Comparison of ENCODE assay signal across 17 mouse cellular contexts in the genomic region with DNA sequence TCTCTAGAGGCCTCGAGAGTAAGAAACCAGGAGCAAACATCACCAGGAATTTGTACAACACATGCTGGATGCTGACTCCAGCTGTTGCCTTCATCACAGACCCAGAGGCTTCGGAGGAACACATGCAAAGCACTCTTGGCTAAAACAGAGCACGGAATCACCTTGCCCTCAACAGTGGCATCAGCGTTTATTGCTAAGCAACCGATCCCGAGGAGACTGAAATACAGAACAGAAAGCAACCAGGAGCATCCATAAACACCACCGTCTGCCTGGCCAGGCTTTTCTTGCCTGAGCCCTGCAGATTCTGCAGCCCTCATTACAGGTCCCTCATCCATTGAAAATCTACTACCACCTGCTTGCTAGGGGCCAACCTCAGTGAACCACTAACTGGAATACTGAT.
DNase-seq lines count a peak whose midpoint lies in the region; ATAC-seq and TF ChIP-seq lines count a peak whose summit lies in the region.
"Had no signal": no experiment of that assay in that cellular context is flagged by ENCODE, and none has a peak within 500 bp of the region (broad histone marks: within the 10 kb centered on the region; RNA-seq: fewer than 3 reads in every experiment).

No protein-coding gene starts in this region.

- no peak for TF ChIP-seq POLR2A in heart, adult 2 months (IDR thresholded peaks at IDR 0.05; ENCODE audit: insufficient read depth, low read depth, low read length)

- no peaks in the 10 kb centered on the region for H3K9me3 ChIP-seq in heart, embryonic 14.5 days (ENCODE audit: control insufficient read depth, low read length)
- no peaks in the 10 kb centered on the region for H3K9me3 ChIP-seq in limb, embryonic 12.5 days
- no peaks in the 10 kb centered on the region for H3K9me3 ChIP-seq in limb, embryonic 10.5 days (replicated peaks)
- no peaks in the 10 kb centered on the region for H3K9me3 ChIP-seq in hindbrain, postnatal 0 days (ENCODE audit: low read length)
- no peaks in the 10 kb centered on the region for H3K9me3 ChIP-seq in midbrain, embryonic 16.5 days (replicated peaks; ENCODE audit: control insufficient read depth, low read length, poor library complexity, severe bottlenecking)
- H3K9me3 ChIP-seq: embryonic facial prominence, embryonic 15.5 days; forebrain, embryonic 10.5 days; kidney, embryonic 15.5 days; liver, embryonic 15.5 days had no signal

- peak overlapping the region; percentile 53 to 77 for H3K27ac ChIP-seq in heart, embryonic 14.5 days (replicated peaks in 1 of 2; ENCODE audit: control insufficient read depth in 1 of 2, insufficient read depth in 1 of 2, low read depth in 2 of 2, low read length in 2 of 2)
- no peak overlapping the region for H3K27ac ChIP-seq in heart, adult 2 months
- peak overlapping the region; percentile 2; the same call in 1 of the 2 replicates for H3K27ac ChIP-seq in limb, embryonic 12.5 days
- no peak overlapping the region; the same call in 1 of the 2 replicates for H3K27ac ChIP-seq in limb, embryonic 10.5 days
- no peak overlapping the region for H3K27ac ChIP-seq in hindbrain, postnatal 0 days
- peak overlapping the region; percentile 36 for H3K27ac ChIP-seq in midbrain, embryonic 16.5 days (ENCODE audit: low read length)
- H3K27ac ChIP-seq: embryonic facial prominence, embryonic 15.5 days; forebrain, embryonic 10.5 days; kidney, embryonic 15.5 days; liver, embryonic 15.5 days had no signal

- intact Hi-C loops in heart, adult 2 months (cut with DNase I): no loop called here

- TF ChIP-seq EP300 in heart, adult 2 months (IDR thresholded peaks at IDR 0.05; ENCODE audit: insufficient read depth, low read depth, low read length): no peak

- H3K4me2 ChIP-seq in heart, embryonic 14.5 days (ENCODE audit: low read length): peak overlapping the region; percentile 11; the same call in 1 of the 2 replicates
- no peak overlapping the region for H3K4me2 ChIP-seq in limb, embryonic 12.5 days
- H3K4me2 ChIP-seq in hindbrain, postnatal 0 days (ENCODE audit: low read depth, low read length): no peak overlapping the region
- H3K4me2 ChIP-seq in midbrain, embryonic 16.5 days (ENCODE audit: low read length): no peak overlapping the region
- H3K4me2 ChIP-seq: embryonic facial prominence, embryonic 15.5 days; kidney, embryonic 15.5 days; liver, embryonic 15.5 days had no signal

- H3K27me3 ChIP-seq in heart, embryonic 14.5 days (ENCODE audit: control insufficient read depth, insufficient read depth, low read length): no peaks in the 10 kb centered on the region
- no peaks in the 10 kb centered on the region for H3K27me3 ChIP-seq in heart, adult 2 months (ENCODE audit: control insufficient read depth, insufficient read depth, low read length)
- H3K27me3 ChIP-seq in limb, embryonic 12.5 days: no peaks in the 10 kb centered on the region
- H3K27me3 ChIP-seq in limb, embryonic 10.5 days (ENCODE audit: low read depth, poor library complexity, severe bottlenecking): no peaks in the 10 kb centered on the region
- H3K27me3 ChIP-seq in hindbrain, postnatal 0 days (ENCODE audit: insufficient read depth, low read length): no peaks in the 10 kb centered on the region
- H3K27me3 ChIP-seq in midbrain, embryonic 16.5 days (ENCODE audit: control insufficient read depth, insufficient read depth, low read depth, low read length): no peaks in the 10 kb centered on the region
- H3K27me3 ChIP-seq: embryonic facial prominence, embryonic 15.5 days; liver, embryonic 15.5 days had no signal

- H3K4me1 ChIP-seq in heart, embryonic 14.5 days (ENCODE audit: control insufficient read depth in 2 of 2, insufficient read depth in 2 of 2, low read length in 2 of 2): peaks cover 26 to 69% of the 10 kb centered on the region in 2 experiments
- no peaks in the 10 kb centered on the region for H3K4me1 ChIP-seq in heart, adult 2 months (ENCODE audit: control insufficient read depth, insufficient read depth, low read length)
- H3K4me1 ChIP-seq in limb, embryonic 12.5 days (replicated peaks): peaks cover 55% of the 10 kb centered on the region
- peaks cover 49% of the 10 kb centered on the region for H3K4me1 ChIP-seq in limb, embryonic 10.5 days
- H3K4me1 ChIP-seq in hindbrain, postnatal 0 days (ENCODE audit: insufficient read depth, low read length): peaks cover 8% of the 10 kb centered on the region; the same call in 1 of the 2 replicates
- H3K4me1 ChIP-seq in midbrain, embryonic 16.5 days (ENCODE audit: control insufficient read depth, insufficient read depth, low read length): peaks cover 13% of the 10 kb centered on the region

- H3K79me2 ChIP-seq in heart, adult 2 months (replicated peaks; ENCODE audit: control insufficient read depth, insufficient read depth, low read length): no peaks in the 10 kb centered on the region

- WGBS in heart, embryonic 14.5 days: 44% methylated on average over 7 of the region's 7 CpGs
- WGBS in heart, adult 2 months: 60% methylated on average over 7 of the region's 7 CpGs
- WGBS in limb, embryonic 12.5 days: 16% methylated on average over 7 of the region's 7 CpGs
- WGBS in limb, embryonic 10.5 days: 35% methylated on average over 7 of the region's 7 CpGs
- WGBS in hindbrain, postnatal 0 days: 41% methylated on average over 7 of the region's 7 CpGs
- 39% methylated on average over 7 of the region's 7 CpGs for WGBS in midbrain, embryonic 16.5 days

- ATAC-seq in heart, embryonic 14.5 days (ENCODE audit: insufficient number of reproducible peaks, insufficient read depth, low FRiP score, low read depth): no peak
- peak; percentile 35; the same call in 1 of the 2 replicates for ATAC-seq in limb, embryonic 12.5 days (ENCODE audit: insufficient number of reproducible peaks, insufficient read depth, low FRiP score, low TSS enrichment, low read depth)
- peak; percentile 53 for ATAC-seq in hindbrain, postnatal 0 days
- 0 out of 2 replicates have a peak, but pooled peaks have one; percentile 32 for ATAC-seq in midbrain, embryonic 16.5 days
- ATAC-seq: CD4-positive, CD25-positive, alpha-beta regulatory T cell, adult 4 months; lung, postnatal 0 days had no signal

- H3K36me3 ChIP-seq in heart, embryonic 14.5 days (ENCODE audit: control insufficient read depth, insufficient read depth, low read length): no peaks in the 10 kb centered on the region
- no peaks in the 10 kb centered on the region; the same call in none of the 2 replicates for H3K36me3 ChIP-seq in heart, adult 2 months (ENCODE audit: control insufficient read depth, insufficient read depth, low read length)
- H3K36me3 ChIP-seq in limb, embryonic 12.5 days: no peaks in the 10 kb centered on the region
- no peaks in the 10 kb centered on the region for H3K36me3 ChIP-seq in limb, embryonic 10.5 days
- no peaks in the 10 kb centered on the region for H3K36me3 ChIP-seq in hindbrain, postnatal 0 days (ENCODE audit: insufficient read depth, low read length)
- H3K36me3 ChIP-seq in midbrain, embryonic 16.5 days (ENCODE audit: control insufficient read depth, insufficient read depth, low read length): no peaks in the 10 kb centered on the region
- H3K36me3 ChIP-seq: embryonic facial prominence, embryonic 15.5 days; forebrain, embryonic 10.5 days; G1E; kidney, embryonic 15.5 days; liver, embryonic 15.5 days had no signal

- no peak overlapping the region for H3K4me3 ChIP-seq in heart, embryonic 14.5 days (ENCODE audit: control insufficient read depth in 1 of 2, insufficient read depth in 1 of 2, low read depth in 1 of 2, low read length in 2 of 2)
- no peak overlapping the region for H3K4me3 ChIP-seq in heart, adult 2 months
- no peak overlapping the region for H3K4me3 ChIP-seq in limb, embryonic 12.5 days (replicated peaks)
- no peak overlapping the region for H3K4me3 ChIP-seq in limb, embryonic 10.5 days
- no peak overlapping the region for H3K4me3 ChIP-seq in hindbrain, postnatal 0 days (ENCODE audit: low read length)
- H3K4me3 ChIP-seq in midbrain, embryonic 16.5 days (ENCODE audit: low read depth, low read length): no peak overlapping the region
- H3K4me3 ChIP-seq: embryonic facial prominence, embryonic 15.5 days; forebrain, embryonic 10.5 days; kidney, embryonic 15.5 days; liver, embryonic 15.5 days had no signal

- no peak for DNase-seq in heart, adult 2 months
- DNase-seq in limb, embryonic 10.5 days (ENCODE audit: low spot score): no peak
- peak; percentile 36 for DNase-seq in hindbrain, postnatal 0 days (ENCODE audit: low spot score)
- DNase-seq in gastrocnemius, postnatal 4 days (ENCODE audit: low spot score in 2 of 2): no peak
- DNase-seq: cerebellum, adult 9-11 months; gastrocnemius, postnatal 25 days; thymus, postnatal 4 days had no signal

- no peak for TF ChIP-seq CTCF in heart, adult 2 months (IDR thresholded peaks at IDR 0.05)
- TF ChIP-seq CTCF in hindbrain, postnatal 0 days (IDR thresholded peaks at IDR 0.05; ENCODE audit: low read depth): no peak

- H3K9ac ChIP-seq in heart, embryonic 14.5 days (ENCODE audit: low read length): peak overlapping the region; percentile 27; the same call in 1 of the 2 replicates
- no peak overlapping the region for H3K9ac ChIP-seq in heart, adult 2 months (ENCODE audit: low read depth, low read length)
- no peak overlapping the region for H3K9ac ChIP-seq in limb, embryonic 12.5 days (replicated peaks)
- no peak overlapping the region for H3K9ac ChIP-seq in hindbrain, postnatal 0 days (replicated peaks; ENCODE audit: low read length)
- H3K9ac ChIP-seq in midbrain, embryonic 16.5 days (ENCODE audit: low read depth, low read length): no peak overlapping the region
- H3K9ac ChIP-seq: embryonic facial prominence, embryonic 15.5 days; kidney, embryonic 15.5 days; liver, embryonic 15.5 days had no signal

Comparison
In these comparisons a context has a peak if more than half of its experiments do, and no peak if none do; other contexts are left out.
1. H3K27ac ChIP-seq: peak in heart, embryonic 14.5 days (2 of 2), limb, embryonic 12.5 days (single experiment) and midbrain, embryonic 16.5 days (single experiment); none in heart, adult 2 months (single experiment), limb, embryonic 10.5 days (single experiment) and hindbrain, postnatal 0 days (single experiment).